Mouse (Mus musculus) cerebellum, adult 11-12 months (tissue): ENCODE measurements around the gene Ankrd10.
"Not testable (repeated sequence)": the region's sequence is repeated elsewhere in the genome, so short reads cannot be mapped to it uniquely, and the experiment has no call there.

ENCODE experiments used
- DNase-seq: peaks from one replicate; pipeline ENCODE4 v3.0.0; 2022

The Ankrd10 gene

GRCm38 (mm10) chr8:11608848-11609247, 26.7 kb downstream of the Ankrd10 start:
- DNase-seq: no peak

DNA sequence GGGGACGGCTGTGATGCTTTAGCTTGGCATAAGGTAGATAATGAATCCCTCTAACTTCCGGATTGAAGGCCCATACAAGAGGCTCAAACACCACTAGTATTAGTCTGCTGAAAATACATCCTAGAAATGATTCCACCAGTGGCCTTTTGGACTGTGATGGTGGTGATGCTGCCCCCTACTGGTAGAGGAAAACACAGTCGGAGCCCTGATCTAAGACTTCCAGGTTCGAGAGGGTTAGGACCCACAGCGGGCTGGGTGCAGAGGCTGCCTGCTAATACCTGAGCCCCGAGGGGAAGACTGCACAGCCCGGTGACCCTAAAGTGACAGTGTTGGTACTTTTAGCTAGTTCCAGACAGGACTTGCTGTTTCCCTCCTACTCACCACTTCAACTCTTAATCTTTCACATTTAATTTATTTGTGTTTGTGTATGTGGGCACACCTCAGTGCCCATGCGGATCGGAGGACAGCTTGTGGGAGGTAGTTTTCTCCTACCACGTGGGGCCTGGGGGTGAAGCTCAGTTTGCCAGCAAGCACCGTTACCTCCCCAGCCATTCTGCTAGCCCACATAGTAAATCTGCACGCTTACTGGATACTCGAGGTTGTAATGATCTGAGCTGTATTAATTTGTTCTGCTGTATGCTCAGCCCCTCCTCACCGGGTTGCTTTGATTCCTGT, 33.4 kb downstream of the Ankrd10 start:
- DNase-seq: peak; percentile 35

DNA sequence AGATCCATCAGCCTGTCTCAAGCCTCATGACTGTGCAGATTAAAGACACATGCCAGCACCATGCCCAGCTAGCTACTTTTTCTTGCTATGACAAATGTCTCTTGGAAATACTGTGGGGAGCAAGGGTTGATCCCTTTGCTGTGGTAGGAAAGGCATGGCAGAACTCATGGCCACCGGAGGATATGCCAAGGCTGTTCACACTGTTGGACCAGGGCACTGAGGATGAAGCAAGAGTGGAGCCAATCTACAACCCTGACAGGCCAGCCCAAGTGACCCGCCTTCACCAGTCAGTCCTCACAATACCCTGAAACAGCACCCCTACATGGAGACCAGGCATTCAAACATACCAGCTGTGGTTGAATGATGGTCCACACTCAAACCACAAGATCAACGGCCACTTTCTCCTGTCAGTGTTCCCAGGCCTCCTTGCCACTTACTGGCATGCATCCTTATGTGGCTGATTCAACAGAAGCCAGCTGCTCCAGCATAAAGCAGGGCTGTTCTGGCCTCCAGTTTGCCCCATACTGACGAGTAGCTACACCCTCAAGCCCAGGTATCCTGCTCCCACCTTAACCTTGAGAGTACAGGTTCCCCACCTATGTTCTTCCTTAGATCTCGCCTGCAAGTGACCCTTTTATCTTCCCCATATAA, 35.1 kb downstream of the Ankrd10 start:
- DNase-seq: no peak

DNA sequence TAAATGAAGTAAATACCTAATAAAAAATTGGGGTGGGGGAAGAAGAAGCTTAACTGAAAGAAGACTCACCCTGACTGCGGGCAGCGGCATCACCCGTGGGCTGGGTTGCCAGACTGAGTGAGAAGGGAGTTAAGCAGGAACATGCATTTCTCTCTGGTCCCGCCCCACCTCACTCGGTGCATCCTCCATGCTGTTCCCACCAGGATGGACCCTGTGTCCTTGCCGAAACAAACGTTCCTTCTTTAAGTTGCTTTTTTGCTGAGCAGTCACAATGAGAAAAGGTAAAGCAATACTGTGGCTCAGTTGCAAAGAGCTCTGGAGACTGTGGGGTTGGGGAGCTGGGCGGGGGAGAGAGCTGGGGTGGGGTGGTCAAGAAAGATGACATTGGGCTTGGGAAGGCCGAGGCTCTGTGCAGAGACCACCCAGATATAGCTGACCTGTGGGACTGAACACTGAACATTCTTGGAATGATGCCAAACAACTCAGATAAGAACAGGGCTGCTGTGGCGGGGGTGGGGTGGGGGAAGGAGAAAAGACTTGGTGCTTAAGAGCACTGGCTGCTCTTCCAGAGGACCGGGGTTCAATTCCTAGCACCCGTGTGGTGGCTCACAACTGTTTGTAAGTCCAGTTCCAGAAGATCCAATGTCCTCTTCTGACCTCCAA, 42.2 kb downstream of the Ankrd10 start:
- no peak for DNase-seq

- no peak for DNase-seq
These were observed 43.3 kb downstream of the Ankrd10 start for GRCm38 (mm10) chr8:11592296-11592695.

DNA sequence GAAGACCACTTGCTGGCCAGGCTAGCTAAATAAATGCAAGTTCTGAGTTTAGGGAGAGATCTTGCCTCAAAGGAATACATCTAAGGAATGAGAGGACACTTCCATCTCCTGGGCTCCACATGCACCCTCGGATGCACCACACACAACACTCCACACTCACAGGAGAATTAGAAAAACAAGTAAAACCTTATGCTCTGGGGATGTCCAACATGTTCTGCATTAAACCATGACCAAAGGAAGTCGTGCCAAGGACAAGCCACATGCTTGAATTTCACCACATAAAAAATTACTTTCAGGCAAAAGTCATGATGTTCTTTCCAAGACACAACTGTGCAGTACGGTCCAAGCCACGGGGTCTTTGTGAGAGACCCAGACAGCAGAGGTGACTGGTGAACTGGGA, 43.7 kb downstream of the Ankrd10 start:
- no peak for DNase-seq

DNA sequence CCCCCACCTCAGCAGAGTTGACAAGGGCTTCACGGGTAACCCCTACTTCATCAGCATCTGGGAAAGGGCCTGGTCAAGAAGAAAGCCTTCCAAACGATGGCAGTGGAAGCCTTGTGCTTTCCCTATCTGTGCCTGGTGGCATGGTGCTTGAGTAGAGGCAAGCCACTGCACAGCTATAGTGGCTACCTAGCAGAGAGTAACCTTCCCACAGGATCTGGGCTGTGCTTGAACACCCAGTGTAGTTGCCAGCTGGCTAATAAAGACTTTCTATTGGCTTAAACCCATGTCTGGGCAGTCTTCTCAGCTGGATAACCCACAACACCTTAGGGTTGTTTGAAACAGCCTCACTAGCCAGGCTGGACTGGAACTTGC, 49.2 kb downstream of the Ankrd10 start:
- no peak for DNase-seq

- no peak for DNase-seq
These were observed 49.8 kb downstream of the Ankrd10 start for GRCm38 (mm10) chr8:11585513-11586373.

DNA sequence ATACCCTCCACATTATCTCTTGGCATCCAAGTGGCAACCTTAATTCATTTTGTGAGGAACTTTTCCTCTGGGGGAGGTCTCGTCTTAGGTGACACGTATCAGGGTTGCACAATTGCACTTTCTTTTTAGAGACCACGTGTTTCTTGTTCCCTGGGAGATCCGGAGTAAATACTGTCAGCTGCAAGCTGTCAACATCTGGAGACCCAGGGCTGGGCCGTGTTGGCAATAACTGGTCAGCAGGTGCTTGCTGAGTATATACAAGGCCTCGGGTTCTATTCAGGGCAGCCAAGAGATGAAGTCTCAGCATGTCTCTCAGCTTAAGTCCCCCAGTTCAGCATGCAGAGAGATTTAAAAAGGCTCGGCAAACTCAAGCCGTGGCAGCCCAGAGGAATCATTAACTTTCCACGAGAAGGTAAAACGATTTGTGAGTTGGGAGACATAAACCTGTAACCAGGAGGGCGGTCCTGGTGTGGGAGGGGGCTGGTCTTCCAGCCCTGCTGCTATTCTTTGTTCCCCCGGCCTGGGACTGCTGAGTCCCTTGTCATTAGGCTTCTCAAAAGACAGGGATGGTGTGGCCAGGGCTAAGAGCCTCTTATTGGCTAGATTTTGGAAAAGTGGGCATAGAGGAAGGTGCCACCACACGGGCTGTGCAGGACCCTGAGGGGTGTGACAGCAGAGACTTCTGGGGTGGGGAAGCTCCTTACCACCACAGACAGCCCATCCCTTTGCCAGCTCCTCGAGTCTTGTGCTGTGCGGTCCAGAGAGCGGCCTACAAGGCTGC, 59.8 kb downstream of the Ankrd10 start:
- no peak for DNase-seq

GRCm38 (mm10) chr8:11574911-11575603, 60.5 kb downstream of the Ankrd10 start:
- no peak for DNase-seq

DNA sequence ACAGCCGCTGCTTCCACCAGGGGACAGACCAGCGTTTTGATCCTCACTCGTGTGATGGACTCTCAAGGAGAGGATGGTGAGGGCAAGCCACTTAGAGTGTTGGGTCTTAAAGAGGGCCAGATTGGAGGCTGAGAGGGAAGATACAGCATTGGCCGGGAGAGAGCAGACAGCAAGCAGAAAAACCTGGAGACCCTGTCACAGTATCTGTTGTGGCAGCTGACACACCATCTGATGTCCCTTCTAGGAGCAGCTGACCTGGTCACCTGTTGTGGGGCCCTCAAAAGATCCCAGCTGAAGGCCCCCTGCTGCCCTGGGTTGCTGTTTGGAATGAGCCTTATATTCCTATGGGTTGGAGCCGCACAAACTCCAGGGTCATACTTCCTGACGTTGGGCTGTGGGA, 63.1 kb downstream of the Ankrd10 start:
- DNase-seq: no peak

DNA sequence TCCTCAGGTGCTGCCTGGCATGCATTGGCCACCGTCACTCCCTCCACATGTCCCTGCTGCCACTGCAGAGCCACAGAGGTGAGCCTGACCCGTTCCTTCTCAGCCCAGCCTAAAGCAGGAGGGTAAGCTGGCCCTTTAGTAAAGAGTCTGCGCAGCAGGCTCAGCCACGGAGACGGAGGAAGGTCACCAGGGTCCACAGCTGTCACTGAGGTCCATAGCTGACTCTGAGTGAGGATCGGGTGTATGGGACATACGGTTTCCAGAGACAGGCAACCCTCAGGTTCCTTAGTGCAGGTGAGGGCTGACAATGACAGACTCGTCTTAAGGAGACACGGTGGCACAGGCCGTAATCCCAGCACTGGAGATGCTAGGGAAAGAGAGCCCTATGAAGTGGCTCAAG, 63.6 kb downstream of the Ankrd10 start:
- no peak for DNase-seq

GRCm38 (mm10) chr8:11570742-11571141, 64.8 kb downstream of the Ankrd10 start:
- DNase-seq: no peak

- DNase-seq: no peak
These were observed 66.1 kb downstream of the Ankrd10 start for GRCm38 (mm10) chr8:11569260-11570097.

DNA sequence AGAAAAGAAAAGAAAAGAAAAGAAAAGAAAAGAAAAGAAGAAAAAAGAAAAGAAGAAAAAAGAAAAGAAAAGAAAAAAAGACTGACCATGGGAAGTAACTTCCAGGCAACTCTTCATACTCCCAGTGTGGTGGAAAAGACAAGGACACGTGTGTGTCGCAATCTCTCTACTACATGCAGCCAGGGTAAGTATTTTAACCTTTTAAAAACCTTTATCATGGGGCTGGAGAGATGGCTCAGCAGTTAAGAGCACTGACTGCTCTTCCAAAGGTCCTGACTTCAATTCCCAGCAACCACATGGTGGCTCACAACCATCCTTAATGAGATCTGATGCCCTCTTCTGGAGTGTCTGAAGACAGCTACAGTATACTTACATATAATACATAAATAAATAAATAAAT, 67.4 kb downstream of the Ankrd10 start:
- DNase-seq: not testable (repeated sequence)

DNA sequence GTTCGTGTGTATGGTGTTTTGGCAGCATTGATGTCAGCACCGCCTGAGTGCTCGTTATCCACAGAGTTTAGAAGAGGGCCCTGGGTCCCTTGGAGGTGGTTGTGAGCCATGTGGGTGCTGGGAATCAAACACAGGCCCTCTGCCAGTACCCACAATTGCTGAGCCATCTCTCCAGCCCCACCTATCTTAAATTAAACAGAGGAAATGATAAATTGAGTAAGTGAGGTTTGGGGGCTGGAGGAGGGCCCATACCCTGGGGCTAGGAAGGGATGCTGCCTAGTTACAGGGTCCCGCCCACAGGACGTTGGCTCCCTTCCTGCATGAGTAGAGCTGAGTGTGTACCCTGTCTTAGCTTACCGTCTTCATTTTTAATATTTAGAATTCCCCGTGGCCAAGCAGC, 70.8 kb downstream of the Ankrd10 start:
- no peak for DNase-seq

GRCm38 (mm10) chr8:11564236-11564635, 71.3 kb downstream of the Ankrd10 start:
- DNase-seq: no peak
